Mouse (Mus musculus): ENCODE results near the gene Rab15.
"Not testable (repeated sequence)": the region's sequence is repeated elsewhere in the genome, so short reads cannot be mapped to it uniquely, and the experiment has no call there.

Gene Rab15

GRCm38 (mm10) chr12:76822651-76823041 is at the start of gene Rab15:
Gene Rab15 (minus strand): TSS chr12:76822908.
- peak; percentile 67 to 69 for DNase-seq

GRCm38 (mm10) chr12:76869561-76869960 is 46.9 kb upstream of the Rab15 start:
- DNase-seq, result peak in 1 of 2 experiments; percentile 22

DNA sequence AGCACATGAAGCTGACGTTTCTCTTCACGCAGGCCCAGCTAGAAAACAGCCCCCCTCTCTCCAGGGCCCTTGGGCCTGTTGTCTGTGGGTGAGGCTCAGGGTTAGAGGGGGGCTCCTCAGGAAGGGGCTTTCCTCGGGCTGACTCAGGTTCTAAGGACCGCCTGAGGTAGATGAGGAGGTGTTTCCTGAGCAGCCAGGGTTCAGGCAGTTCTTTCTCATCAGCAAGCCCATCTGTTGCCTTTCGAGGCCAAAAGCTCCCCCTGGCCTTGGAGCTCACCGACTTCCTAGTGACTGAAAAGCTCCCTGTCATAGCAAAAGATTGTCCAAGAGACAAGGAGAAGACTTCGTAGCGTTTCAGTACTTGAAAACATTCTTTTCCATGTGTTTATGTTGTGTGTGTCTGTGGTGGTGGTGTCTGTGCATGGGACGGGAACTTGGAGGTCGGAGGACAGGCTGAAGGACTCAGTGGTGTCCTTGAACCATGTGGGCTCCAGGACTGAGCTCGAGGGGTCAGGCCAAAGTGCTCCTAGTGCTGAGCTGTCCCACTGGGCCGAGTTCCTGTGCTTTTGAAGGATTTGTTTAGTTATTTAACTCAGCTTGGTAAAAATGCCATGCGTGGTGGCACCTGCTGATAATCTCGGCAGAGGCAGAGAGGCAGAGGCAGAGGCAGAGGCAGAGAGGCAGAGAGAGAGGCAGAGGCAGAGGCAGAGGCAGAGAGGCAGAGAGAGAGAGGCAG is 45.9 kb upstream of the Rab15 start:
- DNase-seq, result peak; percentile 58 to 70

GRCm38 (mm10) chr12:76867586-76868280 is 45.0 kb upstream of the Rab15 start:
- DNase-seq, result peak; percentile 44 to 54

DNA sequence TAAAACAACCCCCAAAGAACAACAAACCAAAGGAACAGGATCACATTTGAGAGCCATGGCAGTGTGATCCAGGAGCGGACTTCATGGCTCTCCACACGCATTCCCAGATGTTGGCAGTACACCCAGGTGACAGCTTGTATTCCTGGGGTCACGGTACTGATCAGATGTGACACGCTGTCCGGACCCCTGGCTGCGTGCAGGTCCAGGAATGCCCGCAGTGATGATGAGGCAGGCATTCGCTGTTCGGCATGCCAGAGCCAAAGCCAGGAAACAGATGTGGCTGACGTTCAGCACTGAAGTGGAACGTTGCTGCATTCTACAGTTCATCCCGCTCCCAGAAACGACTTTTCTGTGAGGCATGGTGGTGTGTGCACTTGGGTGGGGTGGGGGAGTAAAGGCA is 42.6 kb upstream of the Rab15 start:
- no peak for DNase-seq

GRCm38 (mm10) chr12:76863651-76864050 is 40.9 kb upstream of the Rab15 start:
- no peak for DNase-seq

DNA sequence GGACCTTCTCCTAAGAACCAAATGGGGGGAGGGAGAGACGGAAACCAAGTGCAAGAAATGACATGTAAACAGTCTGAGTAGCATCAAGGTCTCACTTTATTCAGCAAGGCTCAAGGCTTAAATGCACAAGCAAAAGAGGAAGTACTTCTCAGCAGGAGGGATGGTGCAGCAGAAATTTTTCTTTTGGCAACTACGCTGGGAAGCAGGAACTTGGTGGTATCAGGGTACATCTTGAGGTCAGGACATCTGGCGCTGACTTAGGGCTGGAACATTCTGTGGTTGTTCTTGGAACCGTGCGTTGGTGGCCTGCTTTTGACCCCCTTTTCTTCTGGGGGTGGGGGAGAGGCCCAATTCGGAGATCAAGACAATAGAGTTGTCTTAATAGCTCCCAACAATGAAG is 36.1 kb upstream of the Rab15 start:
- not testable (repeated sequence) for DNase-seq

GRCm38 (mm10) chr12:76857087-76857486 is 34.4 kb upstream of the Rab15 start:
- DNase-seq, result peak; percentile 54 to 63

DNA sequence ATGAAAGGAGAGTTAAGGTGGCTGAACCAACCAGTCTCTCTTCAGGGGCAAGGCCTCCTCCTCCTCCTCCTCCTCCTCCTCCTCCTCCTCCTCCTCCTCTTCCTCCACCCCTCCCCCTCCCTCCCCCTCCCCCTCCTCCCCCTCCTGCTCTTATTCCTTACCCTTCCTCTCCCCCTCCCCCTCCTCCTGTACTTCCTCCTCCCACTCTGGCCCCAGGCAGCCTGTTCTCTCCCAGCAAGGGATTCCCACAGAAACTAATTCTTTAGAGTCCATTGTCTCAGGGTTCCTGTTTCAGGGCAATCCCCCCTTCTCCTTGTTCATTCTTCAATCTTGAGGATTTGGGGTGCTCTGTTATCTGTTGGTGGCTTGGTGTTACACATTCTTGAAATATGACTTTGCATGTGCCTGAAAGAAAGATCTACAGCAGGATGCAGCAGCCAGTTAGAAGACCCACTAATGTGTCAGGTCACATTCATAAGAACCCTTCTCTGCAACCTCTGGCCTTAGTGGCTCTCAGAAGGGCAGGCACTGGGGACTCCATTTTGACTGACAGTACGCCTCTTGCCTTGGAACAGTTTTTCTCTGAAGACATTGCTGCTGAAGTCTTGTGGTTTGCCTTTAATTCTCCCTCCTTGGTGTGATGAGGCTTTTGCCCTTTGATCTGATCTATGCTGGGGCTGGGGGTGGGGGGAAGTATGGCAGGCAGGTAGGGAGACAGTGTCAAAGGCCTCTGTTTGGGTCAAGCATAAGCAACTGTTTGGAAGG is 30.9 kb upstream of the Rab15 start:
- DNase-seq, result no peak

DNA sequence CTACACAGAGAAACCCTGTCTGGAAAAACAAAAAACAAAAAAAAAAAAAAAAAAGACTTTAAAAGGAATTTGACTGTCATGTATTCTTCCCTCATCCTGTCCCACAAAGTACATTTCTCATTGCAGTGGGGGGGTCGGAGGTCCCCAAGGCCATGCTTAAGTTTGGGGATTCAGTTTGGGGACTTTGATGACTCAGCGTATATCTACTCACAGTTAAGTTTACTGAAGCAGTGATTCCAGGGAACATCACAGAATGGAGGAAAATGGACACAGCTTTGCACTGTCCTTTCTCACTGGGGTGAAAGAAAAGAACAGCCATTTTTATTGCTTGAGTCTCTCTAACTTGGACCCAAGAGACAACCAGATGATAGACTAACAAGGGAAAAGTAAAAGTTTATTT is 29.7 kb upstream of the Rab15 start:
- DNase-seq, result no peak

DNA sequence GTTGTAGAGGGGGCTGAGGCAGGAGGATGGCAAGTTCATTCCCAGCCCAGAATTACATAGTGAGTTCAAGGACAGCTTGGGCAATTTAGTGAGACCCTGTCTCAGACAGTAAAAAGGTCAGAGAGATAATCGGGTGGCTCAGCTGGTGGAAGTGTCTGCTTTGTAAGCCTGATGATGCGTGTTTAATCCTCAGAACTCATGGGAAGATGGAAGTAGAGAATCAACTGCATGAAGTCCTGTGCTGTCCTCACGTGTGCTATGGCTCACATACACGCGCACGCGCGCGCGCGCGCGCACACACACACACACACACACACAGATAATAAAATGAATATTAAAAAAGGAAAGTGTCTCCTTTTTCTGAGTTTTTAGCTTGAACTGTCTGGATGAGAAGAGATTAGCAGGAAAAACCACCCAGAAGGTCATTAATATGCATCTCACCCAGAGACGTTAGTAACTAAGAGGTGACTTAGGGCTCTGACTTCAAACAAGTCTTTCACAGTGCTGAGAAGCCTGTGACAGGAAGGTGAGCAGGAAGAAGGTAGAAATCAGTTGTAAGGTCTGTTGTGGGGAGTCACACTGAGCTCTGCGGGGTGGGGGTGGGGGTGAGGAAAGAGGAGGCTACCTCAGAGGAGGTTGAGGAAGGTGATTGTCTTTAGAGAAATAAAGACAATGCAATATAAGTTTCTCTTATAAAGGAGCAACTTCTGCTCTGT is 21.8 kb upstream of the Rab15 start:
- no peak for DNase-seq

GRCm38 (mm10) chr12:76840081-76840480 is 17.4 kb upstream of the Rab15 start:
- DNase-seq, result no peak

DNA sequence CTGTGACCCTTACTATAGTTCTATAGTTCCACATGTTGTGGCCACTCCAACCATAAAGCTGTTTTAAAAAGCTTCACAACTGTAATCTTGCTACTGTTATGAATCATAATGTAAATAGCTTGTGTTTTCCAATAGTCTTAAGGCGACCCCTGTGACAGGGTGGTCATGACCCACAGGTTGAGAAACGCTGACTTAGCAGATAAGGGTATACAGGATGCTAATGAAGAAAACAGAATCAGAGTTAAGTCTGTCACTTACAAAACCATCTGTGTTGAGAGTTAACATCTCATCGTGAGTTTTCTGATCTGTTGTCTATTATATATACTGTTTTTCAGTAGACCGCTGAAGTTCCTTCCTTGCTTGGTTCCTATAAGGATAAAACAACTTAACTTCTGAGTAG is 16.6 kb upstream of the Rab15 start:
- DNase-seq, result no peak

DNA sequence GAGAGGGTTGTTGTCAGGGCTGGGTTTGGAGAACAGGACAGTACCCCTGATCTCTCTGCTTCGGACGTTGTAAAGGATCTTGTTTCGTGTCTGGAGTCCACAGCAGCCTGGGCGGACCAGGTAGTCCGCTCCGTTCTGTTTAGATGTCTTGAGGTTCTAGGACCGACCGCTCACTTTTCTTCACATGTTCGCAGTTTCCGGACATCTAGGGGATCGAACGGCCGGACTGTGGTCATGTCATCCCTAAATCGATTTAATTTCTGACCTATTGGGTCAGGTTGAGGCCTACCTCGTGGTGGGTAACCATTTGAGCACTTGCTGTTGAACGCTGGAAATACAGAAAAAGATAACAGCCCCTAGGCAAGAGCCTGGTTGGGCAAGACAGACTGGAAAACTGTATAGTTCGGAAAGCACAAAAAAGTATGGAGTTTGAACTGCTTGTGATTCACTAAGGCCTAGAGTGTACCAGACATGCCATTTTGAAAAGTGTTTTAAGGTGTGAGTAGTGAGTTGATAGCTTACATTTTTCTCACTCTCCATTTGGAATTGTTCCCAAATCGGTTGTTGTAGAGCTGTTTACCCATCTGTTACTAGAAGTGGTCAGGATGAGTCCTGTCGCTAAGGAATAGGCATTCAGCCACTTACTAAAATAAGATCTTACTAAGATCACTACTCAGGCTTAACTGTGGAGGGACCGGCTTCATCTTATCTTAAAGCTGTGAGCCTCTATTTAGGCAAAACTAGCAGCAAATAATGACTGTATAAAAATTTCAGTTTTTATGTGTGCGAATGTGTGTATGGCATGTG is 15.3 kb upstream of the Rab15 start:
- no peak for DNase-seq

DNA sequence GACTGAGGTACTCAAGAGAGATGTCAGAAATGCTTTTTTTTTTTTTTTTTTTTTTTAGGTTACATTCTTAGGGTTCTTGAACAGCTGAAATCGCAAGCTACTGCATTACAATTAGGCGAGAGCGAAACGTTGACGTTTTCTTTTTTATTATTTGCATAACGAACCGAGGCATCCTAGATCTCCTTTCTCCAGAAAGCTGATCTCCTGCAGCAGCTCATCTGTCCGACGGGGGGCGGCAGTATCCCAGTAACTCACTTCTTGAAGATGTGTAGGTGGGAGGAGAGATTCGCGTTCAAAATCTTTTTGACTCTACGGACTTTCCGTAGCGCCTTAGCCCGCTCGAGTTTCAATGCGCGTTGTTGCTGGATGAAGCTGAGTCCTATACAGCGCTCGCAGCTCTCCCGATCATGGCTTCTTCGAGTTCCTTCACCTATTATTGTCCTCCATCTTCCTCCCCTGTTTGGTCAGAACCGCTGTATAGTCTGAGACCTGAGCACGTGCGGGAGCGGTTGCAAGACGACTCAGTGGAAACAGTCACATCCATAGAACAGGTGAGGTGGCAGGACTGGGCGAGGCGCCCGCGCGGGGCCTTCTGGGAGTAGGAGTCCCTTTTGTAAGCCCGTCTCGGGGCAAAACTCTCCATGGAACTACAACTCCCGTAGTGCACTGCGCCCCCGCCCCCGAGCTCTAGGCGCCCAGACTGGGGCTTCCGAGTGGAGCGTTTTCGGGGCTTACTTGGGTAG is 14.6 kb upstream of the Rab15 start:
- peak; percentile 100 for DNase-seq

DNA sequence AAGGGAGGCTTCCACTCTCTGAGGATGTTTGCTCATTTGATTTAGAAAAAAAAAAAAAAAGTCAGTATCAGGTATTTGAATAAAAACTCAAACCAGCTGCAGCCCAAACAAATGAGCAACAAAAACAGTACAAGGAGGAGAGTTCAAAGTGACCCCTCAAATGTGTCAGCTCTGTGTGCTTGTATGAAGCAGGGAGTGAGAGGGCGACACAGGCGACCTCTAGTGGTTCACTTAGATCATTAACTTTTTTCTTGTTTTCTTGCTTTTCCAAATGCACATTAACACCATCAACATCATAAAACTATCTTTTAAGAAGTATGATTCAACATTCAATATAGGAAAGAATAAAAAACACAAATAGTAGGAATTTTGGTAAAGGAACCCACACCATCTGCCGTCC is 10.0 kb upstream of the Rab15 start:
- DNase-seq, result peak; percentile 56 to 63

GRCm38 (mm10) chr12:76825283-76825682 is 2.6 kb upstream of the Rab15 start:
- no peak for DNase-seq

GRCm38 (mm10) chr12:76822002-76822650 is 582 bp downstream of the Rab15 start:
- peak; percentile 70 for DNase-seq

- peak in 1 of 2 experiments; percentile 33 for DNase-seq
These were observed 2.1 kb downstream of the Rab15 start for GRCm38 (mm10) chr12:76820615-76821014.

- DNase-seq, result no peak
These were observed 2.9 kb downstream of the Rab15 start for GRCm38 (mm10) chr12:76819816-76820215.

DNA sequence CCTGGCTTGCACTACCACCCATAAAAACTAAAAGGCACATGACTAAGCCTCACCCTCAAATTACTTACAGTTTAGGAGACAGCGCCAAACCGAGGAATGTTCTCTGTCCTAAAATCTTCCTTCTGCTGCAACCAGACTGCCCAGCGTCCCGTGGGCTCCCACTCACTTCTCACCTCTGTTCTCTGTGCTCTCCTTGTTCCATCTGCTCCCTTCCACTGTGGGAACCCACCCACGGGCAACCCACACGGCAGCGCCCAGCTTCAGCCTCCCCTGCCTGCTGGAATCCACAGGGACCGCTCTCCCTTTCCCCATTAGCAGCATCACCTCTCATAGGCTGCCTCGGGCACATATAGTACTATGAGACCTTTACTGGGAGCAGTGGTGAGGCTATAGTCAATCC is 3.8 kb downstream of the Rab15 start:
- DNase-seq, result no peak
